Mouse (Mus musculus) heart, postnatal 25 days (tissue): ENCODE results near the gene S100a3. TPM values are rescaled to one million over a fixed set of nuclear protein-coding genes. Genes with fewer than 3 reads are reported as not detected.

Experiments used
- DNase-seq: peaks from one replicate; pipeline ENCODE4 v3.0.0; 2022; ENCODE audit warnings: low spot score
- intact Hi-C: fragments of 180-260 bp; cut with DNase I; formaldehyde crosslinking; loops from one replicate; pipeline ENCODE4 v1.15.1; 2025
- total RNA-seq, 2 experiments: library from RNA; stranded (reverse); gene quantifications; 2 replicates each; pipeline ENCODE4 v1.2.3; 2021

S100a3 gene
- total RNA-seq, 2 experiments from 2014 or later: not detected

- intact Hi-C loops: no loop called here
- DNase-seq: no peak
Measured at GRCm38 (mm10) chr3:90552231-90552630, 8.1 kb upstream of the S100a3 start.

GRCm38 (mm10) chr3:90555954-90556353 lies 4.4 kb upstream of the S100a3 start:
- no peak for DNase-seq
- intact Hi-C loops: no loop called here

DNA sequence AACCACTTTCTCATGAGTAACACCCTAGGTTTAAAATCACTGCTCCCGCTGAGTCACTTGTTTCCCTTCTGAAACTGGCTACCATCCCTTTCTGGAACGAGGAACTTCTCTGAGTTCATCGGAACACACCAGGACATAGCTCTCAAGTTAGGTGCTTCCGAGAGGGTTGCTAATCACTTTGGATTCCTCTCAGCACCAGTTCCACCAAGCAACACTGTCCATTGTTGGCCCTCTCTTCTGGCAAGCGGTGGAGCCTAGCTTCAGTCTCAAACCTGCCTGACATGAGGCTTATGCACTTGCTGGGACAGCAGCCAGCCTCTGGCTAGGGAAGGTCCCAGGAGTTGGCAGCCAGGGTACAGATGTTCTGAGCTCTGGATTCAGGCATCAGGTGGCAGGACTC lies 14.3 kb downstream of the S100a3 start:
- DNase-seq: peak; percentile 14
- intact Hi-C loops: no loop called here

DNA sequence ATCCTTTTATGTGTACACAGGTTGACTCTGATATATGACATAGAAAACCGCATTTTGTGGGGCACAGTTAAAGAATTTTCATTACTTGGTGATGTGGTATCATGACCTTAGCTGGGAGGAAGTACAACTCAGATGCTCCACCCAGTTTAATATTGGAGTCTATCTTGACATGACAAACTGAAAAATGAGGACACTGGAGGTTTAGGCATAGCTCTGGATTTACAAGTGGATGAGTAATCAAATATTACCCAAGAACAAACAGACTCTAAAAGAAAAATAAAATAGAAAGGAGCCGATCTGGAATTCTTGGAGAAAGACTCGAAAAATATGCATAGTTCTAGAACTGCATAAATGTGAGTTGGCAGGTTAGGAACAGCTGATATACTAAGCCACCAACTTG lies 14.9 kb downstream of the S100a3 start:
- DNase-seq: no peak
- intact Hi-C loops: no loop called here

DNA sequence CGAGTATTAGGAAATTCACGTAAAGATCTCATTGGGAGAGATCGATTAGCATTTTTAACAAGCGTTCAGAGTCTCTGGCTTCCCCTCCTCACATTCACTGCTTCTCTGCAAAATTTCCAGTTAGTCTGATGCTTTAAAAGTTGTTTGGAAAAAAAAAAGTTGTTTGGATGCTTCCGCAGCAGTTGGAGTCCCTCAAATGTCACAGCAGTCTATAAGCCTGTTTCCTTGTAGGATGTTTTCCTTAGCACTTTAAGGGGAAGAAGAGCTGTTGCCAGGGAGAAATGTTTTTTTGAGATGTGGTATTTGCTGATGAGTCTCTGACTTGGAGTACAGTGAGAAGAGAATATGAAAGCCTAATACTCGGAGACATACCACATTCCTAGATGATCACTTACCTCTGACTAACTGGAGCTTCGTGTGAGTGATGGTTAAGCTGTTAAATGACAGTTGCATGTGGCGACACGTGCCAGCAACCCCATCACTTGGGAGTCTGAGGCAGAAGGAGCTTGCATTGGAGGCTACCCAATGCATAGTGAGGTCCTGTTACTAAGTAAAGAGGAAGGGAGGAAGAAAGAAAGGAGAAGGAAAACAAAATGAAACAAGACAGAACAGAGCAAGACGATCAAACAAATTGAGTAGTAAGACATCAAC lies 16.1 kb downstream of the S100a3 start:
- intact Hi-C loops: no loop called here
- DNase-seq: no peak

DNA sequence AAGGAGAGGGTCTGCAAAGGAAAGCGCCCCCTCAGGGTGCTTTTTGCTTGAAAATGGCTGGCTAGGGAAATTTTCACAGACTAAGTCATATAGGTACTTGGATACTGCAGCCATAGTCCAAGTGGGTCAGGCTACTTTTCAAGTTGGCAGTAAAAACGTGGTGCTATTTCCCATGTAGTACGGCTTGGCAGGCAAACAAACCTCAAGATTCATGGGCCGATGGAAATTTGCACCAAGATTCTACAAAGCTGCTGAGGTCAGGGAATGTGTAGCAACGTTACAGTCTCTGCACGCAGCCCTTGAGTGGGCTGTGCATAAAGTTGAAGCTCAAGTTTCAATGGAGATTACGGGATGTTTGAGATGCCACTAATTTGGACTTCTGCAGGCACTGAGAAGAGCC lies 19.1 kb downstream of the S100a3 start:
- intact Hi-C loops: no loop called here

GRCm38 (mm10) chr3:90581141-90581540 lies 20.8 kb downstream of the S100a3 start:
- DNase-seq: no peak
- intact Hi-C loops: no loop called here

More for the DNA sequence above, 19.1 kb downstream of the S100a3 start:
- DNase-seq: no peak

DNA sequence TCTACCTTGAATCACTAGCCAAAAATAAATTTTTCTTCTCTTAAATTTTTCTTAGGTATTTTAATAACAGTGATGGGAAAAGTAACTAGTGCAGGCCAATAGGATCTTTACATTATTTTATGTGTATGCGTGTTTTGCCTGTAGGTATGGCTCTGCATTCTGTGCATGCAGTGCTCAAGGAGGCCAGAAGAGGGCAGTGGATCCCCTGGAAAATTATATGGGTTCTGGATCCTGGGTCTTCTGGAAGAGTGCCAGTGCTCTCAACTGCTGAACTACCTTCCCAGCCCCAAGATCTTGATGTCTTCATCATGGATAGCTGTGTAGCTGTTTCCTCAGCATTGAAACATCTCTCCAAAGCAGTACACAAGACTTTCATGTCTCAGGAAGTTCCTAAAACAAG lies 21.8 kb downstream of the S100a3 start:
- intact Hi-C loops: no loop called here
- no peak for DNase-seq

GRCm38 (mm10) chr3:90582556-90582955 lies 22.2 kb downstream of the S100a3 start:
- intact Hi-C loops: no loop called here
- no peak for DNase-seq

DNA sequence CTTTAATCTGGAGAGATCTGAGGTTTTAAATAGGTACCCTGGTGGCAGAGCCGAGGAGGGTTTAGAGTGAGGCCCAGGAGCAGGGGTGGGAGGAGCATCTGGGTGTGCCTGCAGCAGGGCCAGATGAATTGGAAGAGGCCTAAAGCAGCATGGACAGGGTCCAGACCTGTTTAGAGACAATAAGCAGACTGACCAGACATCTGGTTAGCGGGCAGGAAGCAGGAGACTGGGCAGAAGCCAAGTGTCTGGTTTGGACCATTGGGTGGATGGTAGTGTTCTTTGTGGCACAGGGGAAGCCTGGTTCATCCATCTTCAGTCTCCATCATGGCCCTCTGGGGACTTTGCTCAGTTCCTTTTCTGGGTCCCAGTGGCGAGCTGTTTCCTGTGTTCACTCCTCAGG lies 23.5 kb downstream of the S100a3 start:
- intact Hi-C loops: loop anchor here (2.0 kb wide), 1 partner anchor 59 kb away; no protein-coding TSS in a partner anchor
- peak; percentile 16 for DNase-seq

DNA sequence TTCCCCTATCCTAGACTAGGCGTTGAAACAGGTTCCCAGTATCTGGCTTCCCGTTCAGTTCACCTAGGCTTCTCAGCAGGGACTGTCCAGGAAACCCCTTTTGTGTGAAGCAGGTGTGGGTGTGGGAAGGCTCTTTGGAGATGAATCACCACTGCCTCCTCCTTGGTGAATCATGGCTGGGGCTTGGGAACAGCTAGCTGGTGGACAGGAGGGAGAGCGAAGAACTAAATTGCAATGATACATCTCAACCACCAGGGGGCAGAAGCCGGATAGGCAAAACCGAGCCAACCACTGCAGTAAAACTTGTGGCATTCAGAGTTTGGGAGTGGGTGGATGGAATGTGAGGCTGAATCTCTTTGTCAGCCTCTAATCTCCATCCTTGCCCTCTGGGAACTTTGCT lies 25.2 kb downstream of the S100a3 start:
- intact Hi-C loops: loop anchor here (1.0 to 5.0 kb wide), 4 partner anchors 30 to 68 kb away; no protein-coding TSS in a partner anchor
- peak; percentile 53 for DNase-seq

- intact Hi-C loops: loop anchor here (5.0 kb wide), 1 partner anchor 44 kb away; no protein-coding TSS in a partner anchor
Measured at GRCm38 (mm10) chr3:90586016-90586643, 25.8 kb downstream of the S100a3 start.

DNA sequence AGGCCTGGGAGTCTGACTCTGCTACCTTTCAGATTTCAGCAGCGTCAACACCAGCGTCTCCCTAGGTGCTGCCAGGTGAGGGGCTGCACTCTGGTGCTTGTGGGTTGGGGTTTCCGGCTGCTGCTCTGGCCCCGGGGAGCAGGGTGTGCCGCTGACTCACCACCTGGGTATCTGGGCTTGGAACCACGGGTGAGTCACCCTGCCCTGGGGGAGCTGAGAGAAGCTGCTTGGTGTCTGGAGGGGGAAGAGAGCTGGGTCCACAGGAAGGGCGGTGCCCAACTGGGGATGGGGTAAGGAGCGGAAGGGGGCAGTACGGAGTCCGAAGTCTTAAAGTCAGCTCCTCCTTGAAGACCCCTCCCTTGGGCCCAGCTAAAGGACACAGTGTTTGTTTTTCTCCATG lies 26.5 kb downstream of the S100a3 start:
- peak; percentile 83 for DNase-seq
- intact Hi-C loops: loop anchor here (5.0 kb wide), 1 partner anchor 45 kb away; no protein-coding TSS in a partner anchor

More at GRCm38 (mm10) chr3:90586016-90586643, 25.8 kb downstream of the S100a3 start:
- DNase-seq: no peak

DNA sequence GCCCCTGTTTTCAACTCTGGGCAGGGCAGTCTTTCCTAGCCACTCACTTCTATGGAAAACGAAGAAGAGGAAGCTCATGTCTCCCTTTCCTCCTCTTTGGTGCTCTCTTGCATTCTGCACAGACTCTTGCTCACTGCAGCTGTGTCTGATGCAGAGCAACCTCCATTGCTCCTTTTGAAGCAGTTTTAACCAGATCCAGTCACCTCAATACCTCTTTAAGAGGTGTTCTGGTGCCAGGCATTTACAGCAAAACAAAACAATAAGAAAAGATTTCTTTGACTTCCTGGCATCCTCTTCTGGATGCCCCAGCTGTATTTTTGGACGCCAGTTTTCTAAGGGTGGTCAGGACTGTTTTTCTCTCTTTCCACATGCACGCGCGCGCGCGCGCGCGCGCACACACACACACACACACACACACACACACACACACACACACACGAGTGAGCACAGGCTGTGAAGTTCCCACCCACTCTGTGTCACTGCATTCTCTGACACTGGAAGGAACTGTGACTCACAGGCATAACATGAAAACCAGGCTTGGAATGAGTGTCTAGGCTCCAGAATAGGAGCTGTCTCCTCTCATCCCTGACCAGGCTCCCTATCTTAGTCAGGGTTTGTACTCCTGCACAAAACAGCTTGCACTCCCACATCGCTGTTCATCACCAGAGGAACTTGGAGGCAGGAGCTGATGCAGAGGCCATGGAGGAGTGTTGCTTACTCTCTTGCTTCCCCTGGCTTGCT lies 27.2 kb downstream of the S100a3 start:
- intact Hi-C loops: loop anchor here (5.0 kb wide), 1 partner anchor 45 kb away; no protein-coding TSS in a partner anchor

DNA sequence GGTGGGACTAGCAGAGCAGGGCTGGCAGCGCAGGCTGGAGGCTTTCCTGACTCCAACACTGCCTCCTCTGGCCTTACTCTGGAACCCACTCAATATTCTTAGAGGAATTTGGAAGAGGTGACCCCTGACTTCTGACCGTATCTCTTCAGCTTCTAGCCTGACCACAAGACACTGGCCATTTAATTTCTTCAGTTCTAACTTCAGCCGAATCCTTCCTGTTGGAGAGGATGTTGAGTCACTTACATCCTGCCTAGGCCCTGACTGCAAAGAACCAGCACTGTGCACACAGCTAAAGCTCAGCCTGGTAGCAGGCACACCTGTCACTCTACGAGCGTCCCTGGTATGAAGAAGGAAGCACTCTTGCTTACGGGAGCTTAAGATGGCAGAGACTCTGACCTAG lies 29.0 kb downstream of the S100a3 start:
- no peak for DNase-seq
- intact Hi-C loops: loop anchor here (5.0 kb wide), 1 partner anchor 47 kb away; no protein-coding TSS in a partner anchor

More for the DNA sequence above, 27.2 kb downstream of the S100a3 start:
- DNase-seq: no peak

DNA sequence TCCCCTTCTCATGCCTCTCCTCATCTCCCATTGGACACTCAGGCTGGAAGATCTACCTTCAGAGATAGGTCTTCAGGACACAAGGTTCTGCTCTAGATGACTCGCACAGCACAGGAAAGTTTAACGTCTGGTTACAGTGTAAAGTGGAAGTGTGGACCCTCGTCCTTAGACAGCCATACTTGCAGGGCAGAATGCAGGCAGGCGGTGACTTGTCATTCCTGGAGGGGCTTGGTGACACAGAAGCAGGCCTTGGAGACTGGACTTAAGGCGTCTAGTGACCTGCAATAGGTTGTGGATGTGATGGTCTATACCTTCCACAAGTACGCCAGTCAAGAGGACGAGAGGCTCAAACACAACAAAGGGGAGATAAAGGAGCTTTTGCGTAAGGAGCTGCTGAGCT lies 29.6 kb downstream of the S100a3 start, which contains the start of gene S100a2:
Gene S100a2, plus strand, starts transcription at position 301 of the 400 bp plus-strand sequence.
- intact Hi-C loops: loop anchor here (5.0 kb wide), 1 partner anchor 48 kb away; no protein-coding TSS in a partner anchor
- DNase-seq: no peak

DNA sequence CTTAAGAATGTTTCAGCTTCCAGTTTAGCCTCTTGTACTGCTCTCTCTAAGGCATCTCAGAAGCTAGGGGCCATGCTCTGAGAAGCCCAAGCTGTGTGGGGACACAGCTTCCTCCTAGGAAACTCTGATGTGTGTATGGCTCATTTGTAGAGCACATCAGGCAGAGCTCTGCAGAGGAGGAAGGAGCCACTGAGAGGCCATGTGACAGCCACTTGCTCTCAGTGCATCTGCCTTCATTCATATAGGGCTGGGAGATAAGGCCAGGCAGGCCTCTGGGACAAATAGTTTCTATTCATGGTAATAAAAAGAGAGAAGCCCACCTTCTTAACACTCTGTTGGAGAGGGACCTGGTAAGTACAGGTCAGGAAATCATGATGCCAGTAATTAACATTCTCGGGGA lies 34.1 kb downstream of the S100a3 start:
- no peak for DNase-seq
- intact Hi-C loops: no loop called here

DNA sequence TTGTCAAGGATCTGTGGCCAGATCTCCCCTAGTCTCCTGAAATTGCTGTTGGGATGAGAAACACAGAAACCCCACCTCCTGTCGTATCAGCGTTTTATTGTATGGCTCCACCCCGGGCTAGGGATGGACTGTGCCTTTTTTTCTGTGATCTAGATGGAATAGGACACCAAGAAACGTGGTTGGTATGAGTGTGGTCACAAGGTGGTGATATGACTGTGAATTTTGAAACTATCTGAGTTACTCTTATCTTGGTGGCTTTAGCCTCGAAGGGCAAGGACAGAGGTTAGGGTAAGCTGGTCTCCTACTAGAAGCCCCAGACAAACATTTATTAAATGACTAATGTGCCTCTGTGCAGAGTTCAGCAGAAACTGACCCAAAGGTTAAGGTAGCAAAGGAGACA lies 35.2 kb downstream of the S100a3 start:
- DNase-seq: no peak
- intact Hi-C loops: no loop called here

- intact Hi-C loops: no loop called here
- no peak for DNase-seq
Measured at GRCm38 (mm10) chr3:90596810-90597209, 36.4 kb downstream of the S100a3 start.

DNA sequence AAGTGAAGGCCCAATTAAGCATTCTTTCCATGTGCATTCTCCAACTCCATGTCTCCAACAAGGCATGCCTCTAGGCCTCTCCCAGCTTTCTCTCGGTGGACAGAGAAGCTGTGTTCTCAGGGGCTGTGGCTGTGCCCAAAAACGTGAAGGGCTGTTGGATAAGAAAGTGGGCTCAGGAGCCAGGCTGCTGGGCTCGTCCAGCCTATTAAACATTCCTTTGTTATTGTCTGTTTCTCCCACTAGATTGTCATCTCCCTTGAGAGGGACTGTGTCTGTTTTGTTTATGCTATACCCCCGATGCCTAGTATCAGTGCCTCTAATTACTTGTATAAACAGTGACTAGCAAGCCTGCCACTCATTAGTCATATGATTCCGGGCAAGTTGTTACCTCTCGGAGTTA lies 37.4 kb downstream of the S100a3 start:
- intact Hi-C loops: no loop called here

DNA sequence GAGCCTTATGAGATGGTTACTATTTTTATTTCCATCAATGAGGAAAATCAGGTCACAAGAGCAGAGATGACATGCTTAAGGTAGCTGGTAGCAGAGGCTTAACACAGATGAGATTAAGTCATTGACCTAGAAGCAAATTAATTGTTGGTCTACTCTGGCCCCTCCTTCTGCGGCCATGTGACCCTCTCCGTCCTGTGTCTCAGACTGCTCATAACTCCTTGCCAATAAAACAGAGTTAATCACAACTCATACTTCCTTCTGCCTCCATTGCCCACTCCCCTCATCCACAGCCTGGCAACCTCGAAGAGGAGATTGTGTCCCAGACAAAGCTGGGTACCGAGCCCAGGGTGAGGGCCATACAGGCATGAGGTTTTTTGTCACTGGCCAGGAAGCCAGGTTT lies 37.8 kb downstream of the S100a3 start:
- DNase-seq: no peak
- intact Hi-C loops: no loop called here

More for the DNA sequence above, 37.4 kb downstream of the S100a3 start:
- no peak for DNase-seq
